Mouse (Mus musculus) embryonic facial prominence, embryonic 14.5 days (tissue): ENCODE data around the gene Arf3. TPM values are rescaled to one million over a fixed set of nuclear protein-coding genes. Genes with fewer than 3 reads are reported as not detected.
"Not testable (repeated sequence)": the region's sequence is repeated elsewhere in the genome, so short reads cannot be mapped to it uniquely, and the experiment has no call there.

Experiments used
- ATAC-seq: fragments of 200-750 bp; cut with Nextera tagmentation; 2 replicates; pipeline ENCODE4 v1.8.0; 2017; ENCODE audit warnings: low read depth, moderate number of reproducible peaks, moderate TSS enrichment
- DNase-seq: peaks from one replicate; pipeline ENCODE4 v3.0.0-alpha.2; 2015; ENCODE audit warnings: low spot score
- H3K27ac ChIP-seq: fragments of 300-500 bp; sonication (generic); replicated peaks from 2 replicates; pipeline ENCODE4 v1.5.1; 2014; ENCODE audit warnings: low read depth, mild to moderate bottlenecking, low read length, moderate library complexity
- H3K27me3 ChIP-seq: fragments of 300-500 bp; sonication (generic); replicated peaks from 2 replicates; pipeline ENCODE4 v1.6.1; 2014; ENCODE audit warnings: low read length; ENCODE audit not compliant: control insufficient read depth, insufficient read depth
- H3K36me3 ChIP-seq: fragments of 300-500 bp; sonication (generic); 2 replicates; pipeline ENCODE4 v1.6.1; 2014; ENCODE audit warnings: low read length, mixed read lengths; ENCODE audit not compliant: control insufficient read depth, insufficient read depth
- H3K4me1 ChIP-seq: fragments of 300-500 bp; sonication (generic); 2 replicates; pipeline ENCODE4 v1.6.1; 2014; ENCODE audit warnings: antibody characterized with exemption, low read length; ENCODE audit not compliant: control insufficient read depth, insufficient read depth
- H3K4me2 ChIP-seq: fragments of 300-500 bp; sonication (generic); 2 replicates; pipeline ENCODE4 v1.6.1; 2014; ENCODE audit warnings: low read depth, mild to moderate bottlenecking, low read length, moderate library complexity, mixed read lengths
- H3K4me3 ChIP-seq: fragments of 300-500 bp; sonication (generic); 2 replicates; pipeline ENCODE4 v1.5.1; 2014; ENCODE audit warnings: low read depth, mild to moderate bottlenecking, low read length
- H3K9ac ChIP-seq: fragments of 300-500 bp; sonication (generic); 2 replicates; pipeline ENCODE4 v1.6.1; 2014; ENCODE audit warnings: low read depth, mild to moderate bottlenecking, low read length, moderate library complexity, mixed read lengths
- H3K9me3 ChIP-seq: fragments of 300-500 bp; sonication (generic); 2 replicates; pipeline ENCODE4 v1.6.1; 2016; ENCODE audit warnings: low read length; ENCODE audit not compliant: control insufficient read depth
- WGBS: fragments of 180-500 bp; shearing (Covaris S2); extraction: QIAGEN DNeasy Blood & Tissue Kit; methylation state at CpG from one replicate; pipeline ENCODE4 v1.1.7; 2014; 5-methylcytosine and 5-hydroxymethylcytosine counted together
- polyA plus RNA-seq: library from polyadenylated mRNA; unstranded; fragments of >200 nt; fragmentation: Nextera tagmentation; extraction: Ambion mirVana; gene quantifications from 2 replicates; pipeline ENCODE4 v1.2.1, GENCODE M21; 2014

Gene Arf3
- polyA plus RNA-seq, 1 experiment from 2014 or later = 33.9 TPM

DNA sequence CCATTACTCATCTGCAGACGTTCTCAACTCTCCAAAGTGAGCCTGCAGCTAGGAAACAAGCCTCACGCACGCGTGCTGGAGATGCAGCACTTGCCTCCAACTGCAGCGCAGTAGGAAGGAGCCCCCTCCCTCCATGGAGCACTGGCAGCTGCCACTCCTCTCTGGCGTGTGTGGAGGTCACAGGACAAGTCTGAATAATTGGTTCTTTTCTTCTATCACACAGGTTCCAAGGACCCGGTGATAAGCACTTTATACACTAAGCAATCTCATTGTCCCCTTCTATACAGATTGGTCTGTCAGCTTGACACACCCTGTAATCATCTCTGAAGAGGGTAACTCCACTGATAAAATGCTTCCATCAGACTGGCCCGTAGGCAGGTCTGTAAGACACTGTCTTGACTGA, 10.0 kb downstream of the Arf3 start:
- DNase-seq (no peak), ATAC-seq (no peak)
- no peak overlapping the region for H3K4me3 ChIP-seq
- no peaks in the 10 kb centered on the region for H3K4me1 ChIP-seq
- H3K9me3 ChIP-seq = no peaks in the 10 kb centered on the region
- no peak overlapping the region for H3K9ac ChIP-seq
- H3K27me3 ChIP-seq = no peaks in the 10 kb centered on the region
- WGBS = 79% methylated on average over 8 of the region's 8 CpGs
- no peak overlapping the region for H3K27ac ChIP-seq
- H3K4me2 ChIP-seq = no peak overlapping the region
- peaks cover 5% of the 10 kb centered on the region; the same call in 1 of the 2 replicates for H3K36me3 ChIP-seq

DNA sequence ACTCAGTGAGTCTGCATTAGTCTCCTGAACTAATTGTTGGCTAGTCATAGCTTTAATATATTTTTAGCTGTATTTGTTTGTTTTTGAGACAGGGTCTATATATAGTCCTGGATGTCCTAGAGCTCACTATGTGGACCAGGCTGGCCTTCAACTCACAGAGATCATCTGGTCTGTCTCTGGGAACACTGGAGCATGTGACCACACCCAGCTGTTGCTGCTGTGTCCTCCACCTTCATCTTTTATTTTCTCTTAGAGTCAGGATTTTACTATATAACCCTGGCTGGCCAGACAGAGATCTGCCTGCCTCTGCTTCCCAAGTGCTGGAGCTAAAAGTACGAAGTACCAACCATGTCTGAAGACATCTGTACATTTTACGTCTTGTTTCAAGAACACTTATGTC, 13.9 kb downstream of the Arf3 start:
- Histone ChIP-seq H3K9ac (no peak overlapping the region), H3K27ac (no peak overlapping the region), H3K4me3 (no peak overlapping the region), H3K9me3 (no peaks in the 10 kb centered on the region), H3K27me3 (no peaks in the 10 kb centered on the region), H3K4me2 (no peak overlapping the region), H3K4me1 (no peaks in the 10 kb centered on the region), H3K36me3 (no peaks in the 10 kb centered on the region)
- no peak for DNase-seq
- 95% methylated on average over 2 of the region's 2 CpGs for WGBS
- ATAC-seq = no peak

DNA sequence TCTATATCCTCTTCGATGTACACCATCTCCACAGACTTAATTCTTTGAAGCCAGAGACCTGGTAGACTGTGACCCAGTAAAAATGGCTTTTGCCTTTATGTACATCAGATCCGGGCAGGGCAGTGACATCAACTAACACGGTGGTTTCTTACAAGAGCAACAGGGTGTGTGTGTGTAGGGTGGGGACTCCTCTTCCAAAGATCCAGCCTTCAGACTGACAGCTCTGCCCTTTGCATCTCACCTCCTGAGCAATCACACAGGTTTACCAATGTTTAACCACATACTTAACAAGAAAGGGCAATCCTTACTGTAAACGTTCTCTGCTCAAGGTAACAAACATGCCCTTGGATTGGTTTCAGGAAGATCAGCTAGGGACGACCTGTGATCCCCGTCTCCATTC, 15.7 kb downstream of the Arf3 start:
- 78% methylated on average over 6 of the region's 6 CpGs for WGBS
- peaks cover 5% of the 10 kb centered on the region for H3K36me3 ChIP-seq
- no peak overlapping the region for H3K27ac ChIP-seq
- H3K4me3 ChIP-seq = no peak overlapping the region
- no peak overlapping the region for H3K4me2 ChIP-seq
- no peak for ATAC-seq
- no peaks in the 10 kb centered on the region for H3K9me3 ChIP-seq
- H3K27me3 ChIP-seq = no peaks in the 10 kb centered on the region
- no peak for DNase-seq
- no peaks in the 10 kb centered on the region for H3K4me1 ChIP-seq
- no peak overlapping the region for H3K9ac ChIP-seq

DNA sequence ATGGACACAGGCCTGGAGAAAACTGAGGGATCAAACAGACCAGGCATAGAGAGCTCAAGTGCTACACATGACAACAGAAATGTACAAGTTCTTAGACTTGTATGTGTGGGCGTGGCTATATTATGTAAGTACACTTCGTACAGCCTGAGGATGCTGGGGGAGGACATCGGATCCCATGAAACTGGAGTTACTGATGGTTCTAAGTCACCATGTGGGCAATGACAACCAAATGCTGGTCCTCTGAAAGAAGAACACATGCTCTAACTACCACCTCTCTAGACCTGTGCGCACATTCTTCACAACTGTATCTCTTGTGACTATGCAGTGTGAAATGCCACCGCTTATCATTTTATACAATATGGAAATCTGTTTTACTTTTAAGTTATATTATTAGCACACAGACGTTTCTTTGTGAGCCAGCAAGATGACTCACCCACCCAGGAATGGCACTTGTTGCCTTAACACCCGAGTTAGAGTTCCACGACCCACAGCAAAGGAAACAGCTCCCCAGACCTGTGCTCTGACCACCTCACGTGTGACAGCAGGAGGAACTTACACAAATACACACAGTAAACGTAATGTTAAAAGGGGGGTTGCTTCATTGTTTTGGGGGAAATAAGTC, 16.6 kb downstream of the Arf3 start:
- no peak overlapping the region for H3K9ac ChIP-seq
- H3K27me3 ChIP-seq = no peaks in the 10 kb centered on the region
- no peak for ATAC-seq
- 82% methylated on average over 10 of the region's 10 CpGs for WGBS
- H3K9me3 ChIP-seq = no peaks in the 10 kb centered on the region
- H3K27ac ChIP-seq = no peak overlapping the region
- DNase-seq = no peak
- peaks cover 14% of the 10 kb centered on the region for H3K36me3 ChIP-seq
- no peaks in the 10 kb centered on the region for H3K4me1 ChIP-seq
- no peak overlapping the region for H3K4me3 ChIP-seq
- no peak overlapping the region for H3K4me2 ChIP-seq

DNA sequence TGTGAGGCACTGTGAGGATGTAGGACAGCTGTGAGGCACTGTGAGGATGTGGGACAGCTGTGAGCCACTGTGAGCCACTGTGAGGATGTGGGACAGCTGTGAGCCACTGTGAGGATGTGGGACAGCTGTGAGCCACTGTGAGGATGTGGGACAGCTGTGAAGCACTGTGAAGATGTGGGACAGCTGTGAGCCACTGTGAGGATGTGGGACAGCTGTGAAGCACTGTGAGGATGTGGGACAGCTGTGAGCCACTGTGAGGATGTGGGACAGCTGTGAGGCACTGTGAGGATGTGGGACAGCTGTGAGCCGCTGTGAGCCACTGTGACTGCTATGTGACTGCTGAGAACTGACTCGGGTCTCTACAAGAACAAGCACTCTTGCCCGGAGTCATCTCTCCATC, 19.2 kb downstream of the Arf3 start:
- not testable (repeated sequence) for H3K9ac ChIP-seq, H3K4me1 ChIP-seq, DNase-seq, H3K4me3 ChIP-seq, H3K27ac ChIP-seq, H3K27me3 ChIP-seq, H3K9me3 ChIP-seq, ATAC-seq, H3K4me2 ChIP-seq
- WGBS = 78% methylated on average over 3 of the region's 3 CpGs
- H3K36me3 ChIP-seq = peaks cover 40% of the 10 kb centered on the region

DNA sequence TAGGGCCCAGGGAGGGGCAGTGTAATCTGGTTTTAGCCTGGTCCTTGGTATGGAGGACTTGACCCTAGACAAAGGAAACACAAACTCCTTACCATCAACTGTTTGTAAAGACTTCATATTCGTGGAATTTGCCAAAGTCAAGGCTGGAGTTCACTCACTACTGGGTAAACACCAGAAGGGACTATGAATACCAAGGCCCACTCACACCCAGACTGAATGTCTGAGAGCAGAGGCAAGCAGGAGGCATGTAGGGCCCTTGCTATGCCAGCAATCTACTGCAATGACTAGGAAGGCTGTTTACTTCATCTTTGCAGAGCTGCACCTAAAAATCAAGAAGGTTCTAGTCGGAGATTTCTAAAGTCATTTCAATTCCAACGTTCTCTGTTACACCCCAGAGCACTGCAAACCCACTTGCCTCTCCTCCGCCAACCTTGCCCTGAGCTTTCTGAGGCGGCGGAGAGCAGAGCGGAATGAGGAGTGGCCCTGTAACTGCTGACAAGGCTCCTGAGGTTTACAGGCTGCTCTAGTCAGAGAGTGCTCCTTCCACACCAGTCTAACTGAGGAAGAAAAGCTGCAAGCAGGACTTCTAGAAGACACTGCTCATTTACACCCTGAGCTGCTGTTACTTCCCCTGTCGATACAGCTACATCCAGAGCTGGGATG, 20.1 kb downstream of the Arf3 start:
- no peak for ATAC-seq
- DNase-seq = no peak
- Histone ChIP-seq H3K9me3 (no peaks in the 10 kb centered on the region), H3K9ac (no peak overlapping the region), H3K4me3 (no peak overlapping the region), H3K4me1 (no peaks in the 10 kb centered on the region), H3K4me2 (no peak overlapping the region), H3K36me3 (peaks cover 49% of the 10 kb centered on the region), H3K27me3 (no peaks in the 10 kb centered on the region), H3K27ac (no peak overlapping the region)
- WGBS = 81% methylated on average over 8 of the region's 8 CpGs

DNA sequence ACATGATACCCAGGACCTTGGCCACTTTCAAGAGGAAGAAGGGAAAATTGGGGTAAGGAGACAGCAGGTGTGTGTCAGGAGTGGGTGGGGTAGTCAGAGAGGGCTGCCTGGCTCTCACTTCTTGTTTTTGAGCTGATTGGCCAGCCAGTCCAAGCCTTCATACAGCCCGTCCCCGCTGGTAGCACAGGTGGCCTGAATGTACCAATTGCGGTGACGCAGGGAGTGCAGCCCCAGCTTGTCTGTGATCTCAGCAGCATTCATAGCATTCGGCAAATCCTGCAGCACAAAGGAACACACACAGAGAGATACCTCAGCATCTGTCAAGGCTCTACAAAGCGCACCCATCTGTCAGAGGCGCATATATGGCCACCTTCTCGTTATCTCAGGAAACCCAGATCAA, 22.8 kb downstream of the Arf3 start:
- Histone ChIP-seq H3K4me2 (no peak overlapping the region), H3K9me3 (no peaks in the 10 kb centered on the region), H3K27ac (no peak overlapping the region), H3K36me3 (peaks cover 76% of the 10 kb centered on the region), H3K9ac (no peak overlapping the region), H3K27me3 (no peaks in the 10 kb centered on the region), H3K4me3 (no peak overlapping the region), H3K4me1 (no peaks in the 10 kb centered on the region)
- ATAC-seq = no peak
- DNase-seq = no peak
- WGBS = 91% methylated on average over 8 of the region's 8 CpGs

DNA sequence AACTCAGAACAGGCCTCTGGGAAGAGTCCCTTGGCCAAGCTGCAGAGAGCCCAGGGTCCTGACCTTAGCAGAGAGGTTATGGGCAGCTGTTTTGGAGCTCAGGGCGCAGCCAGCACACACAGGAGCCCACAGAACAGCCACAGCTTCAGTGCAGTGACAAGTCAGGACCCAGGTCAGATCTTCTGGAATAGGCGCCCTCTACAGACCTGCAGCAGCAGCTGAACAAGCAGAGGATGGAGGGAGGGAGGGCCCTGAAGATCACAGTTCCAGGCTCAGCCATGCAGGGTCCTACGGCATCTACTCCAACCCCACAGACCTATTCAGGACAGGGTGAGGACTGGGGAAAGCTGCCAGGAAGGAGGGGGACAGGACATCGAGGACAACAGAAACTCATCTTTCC, 24.2 kb downstream of the Arf3 start:
- H3K36me3 ChIP-seq = peaks cover 83% of the 10 kb centered on the region
- no peaks in the 10 kb centered on the region for H3K9me3 ChIP-seq
- ATAC-seq (no peak), DNase-seq (no peak)
- no peaks in the 10 kb centered on the region for H3K4me1 ChIP-seq
- no peak overlapping the region for H3K9ac ChIP-seq
- WGBS = 84% methylated on average over 3 of the region's 4 CpGs
- no peaks in the 10 kb centered on the region for H3K27me3 ChIP-seq
- H3K4me3 ChIP-seq = no peak overlapping the region
- no peak overlapping the region for H3K4me2 ChIP-seq
- no peak overlapping the region for H3K27ac ChIP-seq

DNA sequence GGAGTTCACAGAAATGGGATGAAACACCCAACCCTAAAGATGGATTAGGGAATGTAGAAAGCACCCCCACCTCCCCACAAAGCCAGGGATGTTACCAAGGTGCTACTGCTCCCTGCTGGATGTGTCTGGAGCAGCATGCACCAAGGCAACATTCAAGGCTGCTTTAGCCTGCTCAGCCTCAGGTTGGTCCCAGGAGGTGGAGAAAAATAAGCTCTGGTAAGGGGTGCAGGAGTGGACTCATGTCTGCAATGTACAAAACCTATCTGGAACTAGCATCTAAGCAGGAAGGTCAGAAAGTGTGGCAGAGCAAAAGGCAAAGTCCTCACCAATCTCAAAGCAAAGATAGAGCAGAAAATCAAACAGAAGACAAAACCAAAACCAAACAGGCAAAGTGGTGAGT, 25.1 kb downstream of the Arf3 start:
- Histone ChIP-seq H3K27ac (no peak overlapping the region), H3K36me3 (peaks cover 80% of the 10 kb centered on the region), H3K27me3 (no peaks in the 10 kb centered on the region), H3K4me2 (no peak overlapping the region), H3K4me3 (no peak overlapping the region), H3K9ac (no peak overlapping the region), H3K9me3 (no peaks in the 10 kb centered on the region), H3K4me1 (no peaks in the 10 kb centered on the region)
- ATAC-seq (no peak), DNase-seq (no peak)
